Mouse (Mus musculus): ENCODE results near the gene Pidd1.
"Not testable (repeated sequence)": the region's sequence is repeated elsewhere in the genome, so short reads cannot be mapped to it uniquely, and the experiment has no call there.

Gene Pidd1

DNA sequence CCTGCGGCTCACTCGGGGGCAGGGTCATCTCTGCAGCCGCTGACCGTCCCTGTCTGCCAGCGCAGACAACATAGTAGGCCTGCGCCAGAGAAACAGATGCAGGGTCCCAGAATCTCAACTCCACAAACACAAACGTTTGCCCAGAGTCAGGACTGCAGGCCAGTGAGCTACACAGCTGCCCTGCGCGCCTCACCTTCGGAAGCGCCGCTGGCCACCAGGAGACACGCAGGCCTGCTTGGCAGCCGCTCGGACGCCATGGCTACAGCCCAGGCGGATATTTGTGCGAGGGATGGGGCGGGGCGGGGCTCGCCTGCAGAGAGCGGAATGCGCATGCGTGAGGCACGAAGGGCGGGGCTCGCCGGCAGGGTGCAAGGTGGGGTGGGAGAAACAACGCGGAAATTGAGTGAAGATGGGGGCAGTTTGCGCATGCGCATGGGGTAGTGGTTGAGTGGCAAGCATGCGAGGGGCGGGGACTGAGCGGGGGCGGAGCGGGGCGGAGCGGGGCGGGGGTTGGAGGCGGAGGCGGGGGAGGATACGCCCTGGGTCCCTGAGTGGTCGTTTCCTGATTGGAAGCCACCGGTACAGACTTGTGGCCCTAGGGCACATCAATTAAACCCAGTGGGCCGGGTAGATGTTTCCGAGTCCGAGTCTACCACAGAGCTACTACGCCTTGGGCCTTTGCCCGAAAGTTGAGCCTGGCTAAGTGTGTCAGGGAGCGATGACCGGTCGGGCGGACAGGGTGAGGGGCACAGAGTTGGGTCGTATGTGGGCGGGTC, 29.8 kb downstream of the Pidd1 start, which contains the start of gene Gatd1:
Gatd1 (minus strand) TSS at position 328 of the 776 bp plus-strand sequence.
- DNase-seq (ENCODE audit: low spot score) = peak; percentile 99

GRCm38 (mm10) chr7:141413331-141413730, 30.5 kb downstream of the Pidd1 start:
- no peak for DNase-seq (ENCODE audit: low spot score)

DNA sequence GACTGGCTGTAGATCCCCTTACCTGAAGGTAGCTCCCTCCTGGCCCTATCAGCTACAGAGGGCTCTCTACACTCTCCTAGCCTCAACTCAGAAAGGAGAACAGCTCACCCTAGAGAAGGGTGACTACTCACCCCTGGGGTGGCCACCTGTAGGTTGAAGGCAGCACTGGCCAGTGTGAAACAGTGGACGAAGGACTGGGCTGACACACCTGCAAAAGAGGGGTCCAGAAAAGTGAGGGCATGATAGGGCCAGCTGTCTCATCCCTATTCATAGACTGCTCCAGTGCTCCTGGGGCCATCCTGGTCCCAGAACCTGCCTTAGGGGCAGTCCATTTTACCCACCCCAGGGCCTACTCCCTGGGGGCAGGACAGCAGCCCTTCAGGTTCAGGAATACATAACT, 32.2 kb downstream of the Pidd1 start:
- DNase-seq (ENCODE audit: low spot score) = no peak

- no peak for DNase-seq (ENCODE audit: low spot score)
These were observed 33.2 kb downstream of the Pidd1 start for GRCm38 (mm10) chr7:141410631-141411030.

DNA sequence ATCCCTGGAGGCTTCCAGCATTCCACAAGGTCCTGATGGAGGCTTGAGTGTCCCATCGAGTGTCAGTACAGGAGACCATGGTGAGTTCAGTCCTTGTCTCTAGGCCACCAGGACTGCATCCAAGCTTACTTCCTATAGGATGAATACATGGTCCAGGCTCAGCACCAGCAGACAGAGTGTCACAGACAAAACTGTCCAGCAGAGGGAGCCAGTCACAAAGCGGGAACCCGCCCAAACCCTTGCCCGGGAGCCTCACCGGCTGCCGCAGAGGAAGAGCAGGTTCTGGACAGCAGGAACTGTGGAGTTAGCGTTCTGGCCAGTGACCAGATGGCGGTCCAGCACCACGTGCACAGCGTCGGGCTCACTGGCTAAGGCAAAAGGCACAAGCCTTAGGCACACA, 35.0 kb downstream of the Pidd1 start:
- DNase-seq (ENCODE audit: low spot score) = peak; percentile 87

GRCm38 (mm10) chr7:141407670-141408069, 36.2 kb downstream of the Pidd1 start:
- not testable (repeated sequence) for DNase-seq (ENCODE audit: low spot score)

DNA sequence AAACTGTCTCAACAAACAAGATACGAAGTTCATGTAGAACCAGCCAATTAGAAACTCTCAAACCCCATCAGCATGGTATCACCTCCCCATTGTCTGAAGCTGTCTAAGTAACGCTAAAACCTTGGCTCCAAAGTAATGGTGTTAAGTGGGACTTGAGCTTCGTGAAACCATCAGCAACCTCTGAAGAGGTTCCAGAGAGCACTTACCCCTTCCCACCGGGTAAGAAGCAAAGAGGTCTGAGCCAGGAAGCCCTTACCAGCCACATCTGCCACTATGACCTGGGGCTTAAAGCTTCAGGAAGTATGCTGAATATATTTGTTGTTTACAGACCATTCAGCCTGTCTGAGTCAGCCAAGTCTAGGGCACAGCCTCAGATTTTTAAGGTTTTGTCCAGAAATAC, 38.4 kb downstream of the Pidd1 start:
- DNase-seq (ENCODE audit: low spot score) = no peak

- DNase-seq (ENCODE audit: low spot score) = no peak
These were observed 40.5 kb downstream of the Pidd1 start for GRCm38 (mm10) chr7:141403305-141403704.

- no peak for DNase-seq (ENCODE audit: low spot score)
These were observed 48.5 kb downstream of the Pidd1 start for GRCm38 (mm10) chr7:141395348-141395747.

DNA sequence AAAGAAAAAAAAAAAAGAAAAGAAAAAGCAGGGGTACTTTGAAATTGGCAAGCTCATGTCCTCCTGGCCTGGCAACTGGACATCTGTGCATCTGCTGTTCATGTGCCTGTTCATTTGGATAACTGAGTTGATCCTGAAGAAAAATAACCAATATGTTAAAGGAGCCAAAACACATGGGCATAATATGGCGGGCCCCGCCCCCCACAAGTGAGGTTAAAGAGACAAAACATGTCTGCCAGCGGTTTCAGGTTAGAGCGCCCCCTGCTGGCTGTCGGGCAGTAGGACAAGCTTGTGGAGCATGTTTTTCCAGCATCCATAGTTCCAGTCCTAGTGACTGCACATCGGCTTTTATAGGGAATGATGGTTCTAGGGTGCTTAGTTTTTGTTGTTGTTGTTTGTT, 49.1 kb downstream of the Pidd1 start:
- peak; percentile 60 for DNase-seq (ENCODE audit: low spot score)

GRCm38 (mm10) chr7:141394158-141394557, 49.7 kb downstream of the Pidd1 start:
- no peak for DNase-seq (ENCODE audit: low spot score)

DNA sequence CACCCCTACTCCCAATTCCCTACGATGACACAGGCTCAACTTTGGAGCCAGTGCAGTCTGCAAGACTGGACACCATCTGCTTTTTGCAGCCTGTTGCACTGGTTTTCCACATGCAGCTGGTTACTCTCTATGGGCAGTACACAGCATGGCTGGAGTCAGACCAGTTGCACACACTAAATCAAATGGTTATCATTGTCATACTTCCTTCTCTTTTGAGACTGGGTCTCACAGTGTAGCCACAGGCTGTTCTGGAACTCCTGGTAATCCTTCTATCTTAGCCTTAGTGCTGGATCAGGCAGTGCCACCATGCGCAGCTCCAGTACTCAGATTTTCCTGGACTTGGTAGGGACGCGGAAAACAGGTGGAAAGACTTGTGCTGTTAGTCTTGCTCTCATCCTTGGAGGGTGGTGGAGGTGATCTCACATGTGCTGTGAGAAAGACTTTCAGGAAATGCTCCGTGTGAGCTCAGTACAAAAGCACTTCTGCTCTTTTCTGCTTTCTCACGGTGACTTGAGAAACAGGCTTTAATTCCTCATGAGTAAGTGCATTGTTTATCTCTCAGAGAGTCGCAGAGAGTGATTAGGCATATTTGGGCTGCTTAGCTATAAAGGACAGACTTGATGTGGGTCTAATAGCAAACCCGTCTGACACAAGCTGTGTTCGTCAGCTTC, 51.1 kb downstream of the Pidd1 start:
- no peak for DNase-seq (ENCODE audit: low spot score)

DNA sequence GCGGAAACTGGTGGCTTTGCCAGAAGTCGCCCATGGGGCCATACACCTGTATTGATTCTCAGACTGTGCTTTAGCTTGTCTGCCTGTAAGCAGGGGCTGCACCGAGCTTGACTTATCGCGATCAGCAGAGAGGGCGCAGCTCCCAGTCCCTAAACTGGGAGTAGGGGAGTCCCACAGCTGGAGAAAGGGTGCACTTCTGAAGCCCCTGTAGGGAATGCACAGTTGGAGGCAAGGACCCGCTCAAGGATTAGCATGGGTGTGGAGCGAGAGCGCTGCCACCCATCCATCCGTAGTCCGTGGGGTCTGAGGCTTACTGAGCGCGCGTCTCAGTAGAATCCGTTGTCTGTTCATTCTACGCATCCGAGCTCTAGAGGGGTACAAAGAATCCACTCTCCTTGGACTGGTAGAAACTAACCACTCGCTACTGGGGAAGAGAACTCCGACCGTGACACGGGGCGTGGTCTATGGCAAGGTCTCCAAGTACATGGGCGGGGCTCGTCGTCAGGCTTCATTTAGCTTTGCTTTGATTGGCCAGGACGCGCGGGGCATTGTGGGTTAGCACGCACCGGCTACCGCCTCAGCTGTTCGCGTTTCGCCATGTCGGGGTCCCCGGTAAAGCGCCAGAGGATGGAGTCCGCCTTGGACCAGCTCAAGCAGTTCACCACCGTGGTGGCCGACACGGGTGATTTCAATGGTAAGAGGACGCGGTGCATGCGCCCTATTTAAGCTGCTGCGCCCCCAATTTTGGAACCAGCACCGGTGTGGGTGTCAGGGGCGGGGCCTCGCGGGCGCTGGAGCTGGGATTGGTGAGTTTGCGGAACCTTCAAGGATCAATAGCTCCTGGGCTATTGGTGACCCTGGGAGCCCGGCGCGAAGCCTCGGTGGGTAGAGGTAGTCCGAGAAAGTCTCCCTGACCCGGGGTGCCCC, 51.9 kb downstream of the Pidd1 start, which contains the start of gene Taldo1:
Taldo1 (plus strand) TSS at position 575 of the 927 bp plus-strand sequence.
- DNase-seq (ENCODE audit: low spot score) = peak; percentile 97

DNA sequence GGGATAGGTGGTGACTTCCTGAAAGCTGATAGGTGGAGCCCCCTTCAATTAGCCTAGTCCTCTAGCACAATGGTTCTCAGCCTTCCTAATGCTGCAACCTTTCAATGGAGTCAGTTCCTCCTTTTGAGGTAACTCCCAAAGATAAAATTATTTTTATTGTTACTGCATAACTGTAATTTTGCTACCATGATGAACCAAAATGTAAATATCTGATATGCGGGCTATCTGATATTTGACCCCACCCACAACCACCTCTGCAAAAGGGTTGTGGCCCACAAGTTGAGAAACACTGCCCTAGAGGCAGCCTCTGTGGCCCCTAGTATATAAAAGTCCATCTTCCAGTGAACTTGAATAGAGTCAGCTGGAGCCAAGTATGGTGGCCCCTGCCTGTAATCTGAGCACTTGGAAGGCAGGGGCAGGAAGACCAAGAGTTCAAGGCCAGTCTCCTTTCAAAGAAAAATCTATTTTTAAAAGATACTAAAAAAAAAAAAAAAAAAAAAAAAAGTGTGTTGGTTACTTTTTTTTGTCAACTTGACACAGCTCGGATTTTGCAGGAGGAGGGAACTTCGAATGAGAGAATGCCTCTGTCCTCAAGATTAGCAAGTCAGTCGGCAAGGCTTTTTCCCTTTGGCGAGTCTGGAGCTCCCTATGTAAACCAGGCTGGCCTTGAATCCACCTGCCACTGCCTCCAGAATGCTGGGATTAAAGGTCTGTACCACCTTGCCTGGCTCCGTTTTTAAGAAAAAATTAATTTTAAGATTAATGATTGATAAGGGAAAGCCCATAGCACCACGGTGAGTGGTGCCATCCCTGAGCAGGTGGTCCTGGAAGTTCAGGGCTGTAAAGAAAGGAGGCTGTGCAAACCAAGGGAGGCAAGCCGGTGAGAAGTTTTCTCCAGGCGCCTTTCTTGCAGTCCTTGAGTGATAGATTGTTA, 53.2 kb downstream of the Pidd1 start:
- no peak for DNase-seq (ENCODE audit: low spot score)

DNA sequence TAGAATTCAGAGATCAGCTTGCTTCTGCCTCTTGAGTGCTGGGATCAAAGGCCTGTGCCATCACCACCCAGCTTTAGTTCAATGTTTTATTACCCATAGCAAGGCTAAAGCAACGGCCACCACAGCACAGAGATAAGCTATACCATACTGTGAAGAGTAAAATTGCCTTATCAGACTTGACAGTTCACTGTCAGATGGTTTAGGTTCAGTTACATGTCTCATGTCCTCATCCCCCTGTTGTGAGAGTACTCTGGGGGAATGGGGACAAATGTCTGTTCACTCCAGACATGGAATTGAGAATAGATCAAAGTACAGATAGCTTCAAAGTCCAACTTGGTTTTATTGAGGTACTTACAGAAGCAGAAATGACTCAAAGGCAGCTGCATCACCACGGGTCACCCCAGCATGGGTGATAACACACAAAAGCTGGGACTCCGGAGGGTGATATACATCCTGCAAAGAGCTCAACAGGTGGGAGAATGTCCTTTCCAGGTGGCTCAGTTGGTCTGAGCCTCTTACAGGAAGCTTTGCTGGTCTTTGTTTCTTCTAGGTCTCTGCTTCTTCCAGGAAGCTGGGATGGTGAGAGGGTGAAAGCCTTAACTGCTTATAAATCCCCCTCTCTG, 55.2 kb downstream of the Pidd1 start:
- no peak for DNase-seq (ENCODE audit: low spot score)

Data from layer of hippocampus, adult 11-12 months (tissue).